Mouse (Mus musculus) olfactory bulb, adult 2 months (tissue): Measurements from ENCODE around the gene Mdm4.

ENCODE experiments used
- CTCF ChIP-seq: fragments of 200-500 bp; IDR thresholded peaks from 2 replicates; pipeline ENCODE4 v1.5.1; 2012; ENCODE audit warnings: low read depth, mild to moderate bottlenecking, low read length, moderate library complexity; ENCODE audit not compliant: insufficient read depth
- POLR2A ChIP-seq: fragments of 200-500 bp; IDR thresholded peaks from 2 replicates; pipeline ENCODE4 v1.6.1; 2012; ENCODE audit warnings: mild to moderate bottlenecking, low read depth, low read length, moderate library complexity; ENCODE audit not compliant: insufficient read depth

- no peak for TF ChIP-seq CTCF
- TF ChIP-seq POLR2A = no peak
Observed at GRCm38 (mm10) chr1:133054326-133054725, 24.0 kb upstream of the Mdm4 start.
